Mouse (Mus musculus): ENCODE measurements around the gene Nup43. TPM values are rescaled to one million over a fixed set of nuclear protein-coding genes. Genes with fewer than 3 reads are reported as not detected.

The Nup43 gene
- total RNA-seq, 2 experiments from 2014 or later = 7.9 to 12.6 TPM

DNA sequence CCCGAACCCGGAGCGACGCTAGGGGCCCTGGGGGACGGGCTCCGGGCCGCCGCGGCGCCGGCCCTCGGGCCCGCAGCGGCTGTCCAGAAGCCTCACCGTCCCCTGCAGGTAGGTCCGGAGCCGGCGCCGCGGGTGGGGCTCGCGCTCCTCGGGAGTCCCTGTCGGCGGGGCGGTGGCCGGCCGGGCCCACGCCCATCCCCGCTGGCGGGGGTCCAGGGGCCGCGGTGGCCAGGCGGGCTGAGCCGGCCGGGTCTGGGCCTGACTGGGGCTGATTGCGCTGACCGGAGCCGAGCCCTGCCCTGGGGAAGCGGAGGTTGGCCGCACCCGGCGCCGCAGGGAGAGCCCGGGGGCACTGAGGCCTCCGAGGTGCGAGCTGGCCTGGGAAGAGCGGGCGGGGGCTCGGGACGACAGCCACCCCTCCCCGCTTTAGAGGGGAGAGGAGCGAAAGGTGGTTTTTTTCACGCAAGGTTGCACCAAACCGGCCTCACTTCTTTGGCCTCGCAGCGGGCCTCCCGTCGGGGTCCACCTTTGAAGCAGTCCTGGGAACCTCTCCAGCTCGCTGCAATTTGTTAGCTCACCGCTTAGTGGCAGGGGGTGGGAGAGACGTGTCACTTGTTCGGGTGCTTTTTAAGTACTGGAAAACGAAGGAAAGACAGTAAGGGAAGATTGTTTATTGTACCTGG lies 14.2 kb downstream of the Nup43 start:
- peak; percentile 72 for ATAC-seq (replicated peaks; ENCODE audit: low FRiP score, poor library complexity, severe bottlenecking)

DNA sequence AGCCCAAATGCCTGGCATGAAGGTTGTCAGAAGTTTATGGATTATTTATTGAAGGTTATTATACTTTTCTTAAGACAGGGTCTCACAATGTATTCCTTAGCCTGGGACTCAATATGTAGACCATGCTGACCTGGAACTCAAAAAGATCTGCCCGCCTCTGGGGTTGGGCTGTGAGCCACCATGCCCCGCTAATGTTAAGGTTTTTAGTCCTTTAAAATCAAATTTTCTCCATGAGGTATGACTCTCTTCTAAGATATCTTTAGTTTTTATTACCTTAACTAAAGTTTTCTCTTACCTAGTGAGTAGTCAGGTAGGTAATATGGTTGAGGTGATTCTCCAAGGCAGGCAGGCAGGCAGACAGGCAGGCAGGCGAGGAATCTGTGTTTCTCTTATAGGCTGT lies 14.9 kb downstream of the Nup43 start:
- ATAC-seq (replicated peaks; ENCODE audit: low FRiP score, poor library complexity, severe bottlenecking) = no peak

DNA sequence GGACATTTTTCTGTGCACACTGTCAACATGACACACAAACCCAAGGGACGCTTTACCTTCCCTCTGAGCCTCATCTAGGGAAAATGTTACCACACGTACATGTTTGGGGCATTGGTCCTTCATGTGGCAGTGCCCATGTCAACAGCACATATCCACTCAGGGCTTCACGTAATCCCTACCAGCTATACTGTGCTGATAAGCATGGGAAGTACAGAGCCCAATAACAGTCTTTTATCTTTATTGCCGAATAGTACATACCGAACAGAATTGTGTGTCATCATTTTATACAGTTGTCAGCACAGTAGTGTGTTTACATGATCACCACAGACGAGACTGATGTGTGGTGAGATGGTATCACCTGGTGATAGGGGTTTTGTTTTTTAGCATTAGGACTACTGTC lies 19.6 kb downstream of the Nup43 start:
- ATAC-seq (replicated peaks; ENCODE audit: low FRiP score, poor library complexity, severe bottlenecking) = no peak

DNA sequence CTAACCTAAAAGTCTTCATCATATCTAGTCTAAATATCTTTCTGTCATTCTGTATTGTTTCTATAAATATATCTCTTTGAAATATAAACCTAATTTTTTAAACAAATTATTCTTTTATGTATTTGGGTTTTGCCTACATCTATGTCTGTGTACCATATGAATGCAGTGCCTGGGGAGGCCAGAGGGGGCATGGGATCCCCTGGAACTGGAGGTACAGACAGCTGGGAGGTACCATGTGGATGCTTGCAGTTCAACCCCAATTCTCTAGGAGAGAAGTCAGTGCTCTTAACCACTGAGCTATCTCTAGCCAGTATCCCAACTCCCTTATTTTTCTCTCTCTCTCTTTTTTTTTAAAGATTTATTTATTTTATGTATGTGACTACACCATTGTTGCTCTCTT lies 28.0 kb downstream of the Nup43 start:
- no peak for ATAC-seq (replicated peaks; ENCODE audit: low FRiP score, poor library complexity, severe bottlenecking)

DNA sequence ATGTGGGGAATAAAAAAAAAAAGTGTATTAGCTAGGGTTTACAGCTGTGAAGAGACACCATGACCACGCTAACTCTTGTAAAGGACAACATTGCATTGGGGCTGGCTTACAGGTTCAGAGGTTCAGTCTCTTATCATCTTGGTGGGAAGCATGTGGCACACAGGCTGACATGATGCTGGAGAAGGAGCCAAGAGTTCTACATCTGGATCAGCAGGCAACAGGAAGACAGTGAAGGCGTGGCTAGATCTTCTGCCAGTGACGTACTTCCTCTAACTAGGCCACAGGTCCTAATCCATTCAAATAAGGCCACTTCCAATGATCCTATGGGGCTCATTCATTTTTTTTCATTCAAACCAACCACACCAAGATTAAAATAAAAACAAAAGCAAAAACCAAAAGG lies 32.8 kb downstream of the Nup43 start:
- ATAC-seq (replicated peaks; ENCODE audit: low FRiP score, poor library complexity, severe bottlenecking) = no peak

- ATAC-seq (replicated peaks; ENCODE audit: low FRiP score, poor library complexity, severe bottlenecking) = no peak
Measured at GRCm38 (mm10) chr10:7702586-7702985, 35.3 kb downstream of the Nup43 start.

DNA sequence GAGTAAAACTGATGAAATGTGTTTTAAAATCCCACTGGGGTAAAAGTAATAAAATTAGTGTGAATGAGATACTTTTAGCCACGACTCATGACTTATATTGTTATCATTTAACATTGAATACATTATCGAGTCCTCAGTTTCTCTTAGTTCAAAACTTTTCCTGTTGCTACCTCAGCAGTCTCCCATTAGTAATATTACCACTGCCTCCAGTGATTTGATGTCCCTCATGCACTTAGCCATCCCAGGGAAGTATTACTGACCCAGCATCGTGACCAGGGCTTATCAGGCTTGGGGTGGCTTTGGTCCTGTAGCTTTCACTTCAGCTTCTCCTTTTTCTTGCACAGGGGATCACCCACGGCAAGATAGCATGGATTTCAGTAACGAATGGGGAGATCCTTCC lies 42.8 kb downstream of the Nup43 start:
- ATAC-seq (replicated peaks; ENCODE audit: low FRiP score, poor library complexity, severe bottlenecking) = no peak

DNA sequence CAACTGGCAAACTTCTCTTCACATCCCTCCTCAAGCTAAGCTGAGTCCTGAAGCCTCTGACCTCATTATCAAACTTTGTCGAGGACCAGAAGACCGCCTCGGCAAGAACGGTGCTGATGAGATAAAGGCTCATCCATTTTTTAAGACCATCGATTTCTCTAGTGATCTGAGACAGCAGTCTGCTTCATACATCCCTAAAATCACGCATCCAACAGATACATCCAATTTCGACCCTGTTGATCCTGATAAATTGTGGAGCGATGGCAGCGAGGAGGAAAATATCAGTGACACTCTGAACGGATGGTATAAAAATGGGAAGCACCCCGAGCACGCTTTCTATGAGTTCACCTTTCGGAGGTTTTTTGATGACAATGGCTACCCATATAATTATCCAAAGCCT lies 45.2 kb downstream of the Nup43 start:
- ATAC-seq (replicated peaks; ENCODE audit: low FRiP score, poor library complexity, severe bottlenecking) = no peak

DNA sequence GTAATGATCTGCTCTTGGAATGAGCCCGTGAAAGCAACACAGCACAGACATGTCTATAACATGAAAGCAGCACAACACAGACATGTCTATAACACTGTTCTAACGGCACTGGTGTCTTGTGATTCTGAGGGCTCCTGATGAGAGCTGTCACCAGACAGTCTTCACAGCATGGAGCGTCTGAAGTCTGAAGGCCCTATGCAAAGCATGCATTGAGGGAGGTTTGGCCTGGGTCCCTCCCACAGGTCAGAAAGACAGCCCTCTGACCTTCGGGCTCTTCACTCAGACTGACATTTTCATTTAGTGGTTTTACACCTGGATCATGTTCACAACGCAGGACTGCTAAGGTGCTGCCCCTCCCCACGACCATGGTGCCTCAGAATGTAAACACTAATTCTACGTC lies 47.8 kb downstream of the Nup43 start:
- ATAC-seq (replicated peaks; ENCODE audit: low FRiP score, poor library complexity, severe bottlenecking) = no peak

- ATAC-seq (replicated peaks; ENCODE audit: low FRiP score, poor library complexity, severe bottlenecking) = peak; percentile 98
Measured at GRCm38 (mm10) chr10:7725751-7726500, 58.6 kb downstream of the Nup43 start, which contains the start of gene Katna1. Katna1 (plus strand) TSS chr10:7726000.

- ATAC-seq (replicated peaks; ENCODE audit: low FRiP score, poor library complexity, severe bottlenecking) = peak; percentile 35
Measured at GRCm38 (mm10) chr10:7726501-7726812, 59.2 kb downstream of the Nup43 start.

GRCm38 (mm10) chr10:7727011-7727410 lies 59.7 kb downstream of the Nup43 start:
- no peak for ATAC-seq (replicated peaks; ENCODE audit: low FRiP score, poor library complexity, severe bottlenecking)

Other genes starting within 250 kb of the Nup43 start
- 4.6 and 11.9 TPM in 2 replicates for gene Ulbp1, start 193.9 kb upstream of the Nup43 start, total RNA-seq (2015; ENCODE audit: low replicate concordance)
- gene Ulbp1, start 193.9 kb upstream of the Nup43 start, total RNA-seq (2017; ENCODE audit: low replicate concordance) = 11.6 and 15.4 TPM in 2 replicates
- gene Lrp11, start 77.7 kb upstream of the Nup43 start, total RNA-seq (2015; ENCODE audit: low replicate concordance) = not detected in 2 replicates
- not detected in 2 replicates for gene Lrp11, start 77.7 kb upstream of the Nup43 start, total RNA-seq (2017; ENCODE audit: low replicate concordance)
- 136 and 147 TPM in 2 replicates for gene Pcmt1, start 13.6 kb downstream of the Nup43 start, total RNA-seq (2015; ENCODE audit: low replicate concordance)
- gene Pcmt1, start 13.6 kb downstream of the Nup43 start, total RNA-seq (2017; ENCODE audit: low replicate concordance) = 116 and 188 TPM in 2 replicates
- 14.4 and 18.0 TPM in 2 replicates for gene Lats1, start 13.7 kb downstream of the Nup43 start, total RNA-seq (2015; ENCODE audit: low replicate concordance)
- 10.4 and 12.2 TPM in 2 replicates for gene Lats1, start 13.7 kb downstream of the Nup43 start, total RNA-seq (2017; ENCODE audit: low replicate concordance)
- 44.9 and 66.7 TPM in 2 replicates for gene Katna1, start 58.5 kb downstream of the Nup43 start, total RNA-seq (2015; ENCODE audit: low replicate concordance)
- 59.5 and 67.9 TPM in 2 replicates for gene Katna1, start 58.5 kb downstream of the Nup43 start, total RNA-seq (2017; ENCODE audit: low replicate concordance)
- 37.5 and 85.5 TPM in 2 replicates for gene Ginm1, start 125.3 kb downstream of the Nup43 start, total RNA-seq (2015; ENCODE audit: low replicate concordance)
- 54.2 and 67.4 TPM in 2 replicates for gene Ginm1, start 125.3 kb downstream of the Nup43 start, total RNA-seq (2017; ENCODE audit: low replicate concordance)
- gene Ppil4, start 125.4 kb downstream of the Nup43 start, total RNA-seq (2015; ENCODE audit: low replicate concordance) = 35.7 and 36.0 TPM in 2 replicates
- 66.4 and 88.2 TPM in 2 replicates for gene Ppil4, start 125.4 kb downstream of the Nup43 start, total RNA-seq (2017; ENCODE audit: low replicate concordance)
- gene Zc3h12d, start 165.0 kb downstream of the Nup43 start, total RNA-seq (2015; ENCODE audit: low replicate concordance) = 0.36 and 0.84 TPM in 2 replicates
- gene Zc3h12d, start 165.0 kb downstream of the Nup43 start, total RNA-seq (2017; ENCODE audit: low replicate concordance) = 0.38 and 0.90 TPM in 2 replicates

Measured in erythroid progenitor cell, adult 5-6 weeks (primary cell).